Mouse (Mus musculus) lung, embryonic 15.5 days (tissue): ENCODE measurements around the gene Cldn3. TPM values are rescaled to one million over a fixed set of nuclear protein-coding genes. Genes with fewer than 3 reads are reported as not detected.
A peak's percentile ranks its signal among the peaks of the same experiment; 100 is the strongest.
"Not testable (repeated sequence)": the region's sequence is repeated elsewhere in the genome, so short reads cannot be mapped to it uniquely, and the experiment has no call there.

Experiments used
- ATAC-seq: fragments of 200-750 bp; cut with Nextera tagmentation; 2 replicates; pipeline ENCODE4 v1.8.0; 2017; ENCODE audit warnings: moderate number of reproducible peaks, borderline replicate concordance; ENCODE audit not compliant: low FRiP score, low TSS enrichment; ENCODE audit errors: extremely low read depth
- H3K27ac ChIP-seq: fragments of 300-500 bp; sonication (generic); 2 replicates; pipeline ENCODE4 v1.5.1; 2015; ENCODE audit warnings: moderate library complexity, mild to moderate bottlenecking, inconsistent platforms
- H3K27me3 ChIP-seq: fragments of 300-500 bp; sonication (generic); 2 replicates; pipeline ENCODE4 v1.6.1; 2015; ENCODE audit warnings: inconsistent platforms
- H3K36me3 ChIP-seq: fragments of 300-500 bp; sonication (generic); 2 replicates; pipeline ENCODE4 v1.6.1; 2015; ENCODE audit warnings: inconsistent platforms
- H3K4me1 ChIP-seq: fragments of 300-500 bp; sonication (generic); 2 replicates; pipeline ENCODE4 v1.6.1; 2015; ENCODE audit warnings: inconsistent platforms
- H3K4me2 ChIP-seq: fragments of 300-500 bp; sonication (generic); 2 replicates; pipeline ENCODE4 v1.6.1; 2015; ENCODE audit warnings: inconsistent platforms, mild to moderate bottlenecking, moderate library complexity
- H3K4me3 ChIP-seq: fragments of 300-500 bp; sonication (generic); 2 replicates; pipeline ENCODE4 v1.5.1; 2015; ENCODE audit warnings: mild to moderate bottlenecking, inconsistent platforms
- H3K9ac ChIP-seq: fragments of 300-500 bp; sonication (generic); 2 replicates; pipeline ENCODE4 v1.6.1; 2015; ENCODE audit warnings: inconsistent platforms
- H3K9me3 ChIP-seq: fragments of 300-500 bp; sonication (generic); 2 replicates; pipeline ENCODE4 v1.6.1; 2016; ENCODE audit warnings: inconsistent platforms
- WGBS: fragments of 180-500 bp; shearing (Covaris S2); methylation state at CpG from one replicate; pipeline ENCODE4 v1.1.7; 2015; 5-methylcytosine and 5-hydroxymethylcytosine counted together
- polyA plus RNA-seq: library from polyadenylated mRNA; unstranded; fragments of >200 nt; fragmentation: Nextera tagmentation; extraction: Ambion mirVana; gene quantifications from 2 replicates; pipeline ENCODE4 v1.2.1, GENCODE M21; 2015

Gene Cldn3
- polyA plus RNA-seq, 1 experiment from 2014 or later, result 259 TPM

DNA sequence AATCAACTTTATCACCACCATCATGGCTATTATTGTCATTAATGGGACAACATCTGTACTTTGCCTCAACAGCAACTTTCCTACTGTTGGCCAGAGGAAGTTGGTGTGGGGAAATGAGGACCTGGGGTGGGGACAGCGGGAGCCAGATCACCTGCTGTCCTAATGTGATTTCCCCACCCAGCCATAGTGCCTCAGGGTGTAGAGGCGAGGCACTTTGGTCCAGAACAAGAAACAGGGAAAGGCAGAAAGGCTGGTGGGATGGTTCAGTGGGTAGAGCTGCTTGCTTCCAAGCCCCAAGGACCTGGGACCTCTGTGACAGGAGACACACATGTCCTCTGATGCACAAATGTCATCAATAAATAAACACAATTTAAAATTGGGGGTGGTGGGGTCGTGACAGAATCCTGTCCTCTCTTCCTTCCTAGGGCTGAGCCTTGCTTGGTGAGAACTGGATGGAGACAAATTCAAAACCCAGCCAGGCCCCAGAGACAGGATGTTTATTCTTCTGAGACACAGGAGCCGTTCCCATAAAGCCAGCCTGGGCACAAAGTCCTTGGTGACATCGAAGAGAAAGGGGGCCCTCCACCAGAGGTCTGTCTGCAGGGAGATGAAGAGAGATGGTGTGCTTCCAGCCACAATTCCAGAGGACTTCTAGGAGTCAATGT is 38.5 kb upstream of the Cldn3 start:
- no peak for ATAC-seq
- peak overlapping the region; percentile 92 for H3K27ac ChIP-seq

DNA sequence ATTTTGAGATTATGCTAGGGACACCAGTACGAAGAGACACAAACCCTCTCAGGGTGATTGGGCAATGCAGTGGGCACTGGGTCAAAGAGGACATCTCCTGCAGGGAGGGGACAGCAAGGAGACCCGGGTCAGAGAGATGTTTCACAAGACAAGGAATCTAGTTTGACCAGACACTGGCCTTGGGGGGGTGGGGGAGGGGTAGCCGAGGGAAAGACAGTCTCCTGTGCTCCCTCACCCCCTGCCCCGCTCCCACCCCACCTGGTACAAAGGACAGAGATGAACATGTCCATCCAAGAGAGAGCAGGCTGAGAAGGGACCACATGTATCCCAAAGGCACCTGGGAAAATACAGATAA is 38.0 kb upstream of the Cldn3 start:
- WGBS, result 35% methylated on average over 4 of the region's 4 CpGs
- Histone ChIP-seq H3K9me3 (no peaks in the 10 kb centered on the region), H3K9ac (no peak overlapping the region), H3K4me3 (no peak overlapping the region), H3K27me3 (peaks cover 18% of the 10 kb centered on the region), H3K27ac (peak overlapping the region; percentile 92), H3K4me2 (no peak overlapping the region), H3K36me3 (no peaks in the 10 kb centered on the region), H3K4me1 (peaks cover 33% of the 10 kb centered on the region)
- ATAC-seq, result no peak

More for the DNA sequence above, 38.5 kb upstream of the Cldn3 start:
- H3K36me3 ChIP-seq, result no peaks in the 10 kb centered on the region
- 27% methylated on average over 5 of the region's 5 CpGs for WGBS
- peaks cover 18% of the 10 kb centered on the region for H3K27me3 ChIP-seq
- peak overlapping the region; percentile 48; the same call in 1 of the 2 replicates for H3K4me3 ChIP-seq
- no peaks in the 10 kb centered on the region for H3K9me3 ChIP-seq
- H3K4me1 ChIP-seq, result peaks cover 33% of the 10 kb centered on the region
- H3K4me2 ChIP-seq, result peak overlapping the region; percentile 51
- H3K9ac ChIP-seq, result no peak overlapping the region

DNA sequence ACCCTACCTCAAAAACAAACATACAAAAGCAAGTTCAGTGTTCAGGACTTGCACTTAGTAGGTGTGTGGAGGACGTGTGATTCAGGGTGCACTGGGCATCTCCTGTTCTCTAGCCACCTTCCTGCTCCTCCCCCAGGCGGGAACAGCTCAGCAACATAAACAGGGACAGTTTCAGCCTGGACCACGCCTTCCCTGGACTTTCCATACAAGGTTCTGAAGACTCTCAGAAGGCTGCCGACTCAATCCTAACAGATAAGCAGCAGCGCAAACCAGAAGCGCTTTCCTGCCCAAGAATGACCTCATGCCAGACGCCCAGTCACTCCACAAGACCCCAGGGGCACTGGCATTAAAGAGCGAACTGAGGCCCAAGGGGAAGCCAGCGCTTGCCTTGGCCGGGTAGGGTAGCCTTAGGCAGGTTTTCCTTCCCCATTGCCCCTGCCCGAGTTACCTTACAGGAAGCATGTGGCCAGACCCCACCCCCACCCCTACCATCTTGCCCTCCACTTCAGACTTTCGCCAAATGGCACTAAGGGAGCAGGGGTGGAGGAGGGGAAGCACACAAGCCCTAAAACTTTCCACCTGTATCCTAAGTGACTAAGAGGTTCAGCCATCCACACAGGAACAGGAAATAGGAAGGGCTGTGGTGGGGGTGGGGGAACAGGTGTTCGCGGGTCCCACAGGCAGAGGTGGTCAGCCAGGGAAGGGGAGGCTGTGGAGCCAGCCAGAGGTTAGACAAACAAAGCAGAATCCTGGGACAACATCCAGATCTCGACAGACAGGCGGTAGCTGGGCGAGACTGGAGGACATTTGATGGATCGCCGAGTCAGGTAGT is 34.7 kb upstream of the Cldn3 start:
- Histone ChIP-seq H3K27ac (peak overlapping the region; percentile 82), H3K27me3 (peaks cover 7% of the 10 kb centered on the region), H3K36me3 (no peaks in the 10 kb centered on the region), H3K9ac (no peak overlapping the region), H3K4me3 (peak overlapping the region; percentile 4; the same call in 1 of the 2 replicates), H3K4me2 (peak overlapping the region; percentile 40), H3K4me1 (peaks cover 38% of the 10 kb centered on the region), H3K9me3 (no peaks in the 10 kb centered on the region)
- no peak for ATAC-seq
- WGBS, result 7% methylated on average over 19 of the region's 19 CpGs

DNA sequence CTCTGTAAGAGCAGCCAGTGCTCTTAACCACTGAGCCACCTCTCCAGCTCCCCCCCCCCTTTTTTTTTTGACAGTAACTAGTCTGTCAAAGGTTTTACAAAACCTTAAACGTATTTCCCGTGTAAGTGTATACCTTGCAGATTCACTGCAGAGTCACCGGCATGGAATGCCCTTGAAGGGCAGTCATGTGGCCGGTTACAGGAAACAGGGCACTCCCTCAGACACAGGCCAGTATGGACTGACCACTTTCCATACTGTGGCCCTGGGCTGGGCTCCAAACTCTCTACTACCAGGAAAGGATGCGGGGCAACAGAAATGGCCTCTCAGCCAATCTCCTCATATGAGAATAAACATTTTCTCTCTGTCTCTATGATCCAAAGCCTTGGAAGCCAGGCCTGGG is 30.5 kb upstream of the Cldn3 start:
- Histone ChIP-seq H3K27me3 (no peaks in the 10 kb centered on the region), H3K4me1 (peaks cover 22% of the 10 kb centered on the region), H3K4me3 (no peak overlapping the region), H3K9ac (no peak overlapping the region), H3K36me3 (no peaks in the 10 kb centered on the region), H3K9me3 (no peaks in the 10 kb centered on the region), H3K27ac (no peak overlapping the region), H3K4me2 (no peak overlapping the region)
- 60% methylated on average over 5 of the region's 5 CpGs for WGBS
- no peak for ATAC-seq

DNA sequence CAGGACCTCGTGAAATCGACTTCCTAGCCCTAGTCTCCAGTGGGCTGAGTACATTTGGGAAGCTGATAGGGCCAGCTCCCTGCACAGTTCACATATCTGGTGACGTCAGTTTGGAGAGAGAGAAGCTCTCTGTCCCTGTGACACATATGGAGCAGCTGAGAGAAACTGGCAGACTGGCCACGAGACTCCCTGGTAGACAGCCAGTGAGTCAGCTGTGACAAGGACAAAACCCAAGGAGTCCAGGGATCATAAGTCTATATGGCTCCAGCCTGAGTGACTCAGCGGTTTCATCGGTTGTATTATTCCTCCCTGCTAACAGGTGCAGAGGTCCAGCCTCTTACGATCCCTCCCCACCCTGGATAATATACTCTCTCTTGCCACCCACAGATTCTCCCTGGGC is 26.9 kb upstream of the Cldn3 start:
- H3K9me3 ChIP-seq, result no peaks in the 10 kb centered on the region
- no peak overlapping the region for H3K4me3 ChIP-seq
- H3K27me3 ChIP-seq, result no peaks in the 10 kb centered on the region
- no peak overlapping the region for H3K4me2 ChIP-seq
- H3K4me1 ChIP-seq, result peaks cover 17% of the 10 kb centered on the region
- ATAC-seq, result no peak
- H3K36me3 ChIP-seq, result no peaks in the 10 kb centered on the region
- H3K9ac ChIP-seq, result no peak overlapping the region
- no peak overlapping the region for H3K27ac ChIP-seq
- WGBS, result 57% methylated on average over 7 of the region's 7 CpGs

DNA sequence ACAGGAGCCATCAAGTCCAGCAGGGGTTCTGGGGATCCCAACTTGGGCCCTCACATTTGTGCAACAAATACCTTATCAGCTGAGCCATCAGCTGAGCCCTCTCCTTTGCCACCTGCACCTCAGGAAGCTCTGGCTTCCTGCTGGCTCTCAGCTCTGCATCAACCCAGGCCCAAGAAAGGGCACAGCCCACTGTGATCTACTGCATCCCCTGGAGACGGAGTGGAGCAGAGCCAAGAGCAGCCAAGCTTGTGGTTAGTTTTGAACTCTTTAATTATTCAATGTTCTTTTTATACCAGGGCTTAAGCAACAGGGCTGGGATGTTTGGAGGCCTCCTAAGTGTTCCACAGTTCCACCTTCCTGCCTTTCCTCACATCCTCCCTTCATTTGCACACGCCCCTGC is 25.6 kb upstream of the Cldn3 start:
- Histone ChIP-seq H3K36me3 (no peaks in the 10 kb centered on the region), H3K9ac (no peak overlapping the region), H3K9me3 (no peaks in the 10 kb centered on the region), H3K27ac (no peak overlapping the region), H3K4me1 (peaks cover 14% of the 10 kb centered on the region), H3K4me2 (no peak overlapping the region), H3K4me3 (no peak overlapping the region), H3K27me3 (no peaks in the 10 kb centered on the region)
- no peak for ATAC-seq
- WGBS, result 58% methylated on average over 2 of the region's 2 CpGs

DNA sequence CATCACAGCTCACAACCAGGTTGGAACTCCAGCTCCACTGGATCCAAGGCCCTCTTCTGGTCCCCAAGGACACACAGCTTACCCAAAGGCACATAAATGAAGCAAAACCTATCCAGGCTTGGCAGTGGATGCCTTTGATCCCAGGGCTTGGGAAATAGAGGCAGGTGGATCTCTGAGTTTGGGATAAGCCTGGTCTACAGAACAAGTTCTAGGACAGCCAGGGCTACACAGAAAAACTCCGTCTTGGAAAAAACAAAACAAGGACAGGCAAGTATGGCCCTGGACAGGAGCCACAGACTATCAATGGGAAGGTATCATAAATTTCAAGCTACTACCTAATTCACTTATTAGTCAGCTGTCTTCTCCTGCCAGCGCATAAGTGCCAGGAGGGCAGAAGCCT is 24.5 kb upstream of the Cldn3 start:
- Histone ChIP-seq H3K4me2 (no peak overlapping the region), H3K27ac (no peak overlapping the region), H3K36me3 (no peaks in the 10 kb centered on the region), H3K27me3 (no peaks in the 10 kb centered on the region), H3K4me1 (peaks cover 21% of the 10 kb centered on the region), H3K4me3 (no peak overlapping the region), H3K9me3 (no peaks in the 10 kb centered on the region), H3K9ac (no peak overlapping the region)
- ATAC-seq, result no peak
- 89% methylated on average over 2 of the region's 2 CpGs for WGBS

DNA sequence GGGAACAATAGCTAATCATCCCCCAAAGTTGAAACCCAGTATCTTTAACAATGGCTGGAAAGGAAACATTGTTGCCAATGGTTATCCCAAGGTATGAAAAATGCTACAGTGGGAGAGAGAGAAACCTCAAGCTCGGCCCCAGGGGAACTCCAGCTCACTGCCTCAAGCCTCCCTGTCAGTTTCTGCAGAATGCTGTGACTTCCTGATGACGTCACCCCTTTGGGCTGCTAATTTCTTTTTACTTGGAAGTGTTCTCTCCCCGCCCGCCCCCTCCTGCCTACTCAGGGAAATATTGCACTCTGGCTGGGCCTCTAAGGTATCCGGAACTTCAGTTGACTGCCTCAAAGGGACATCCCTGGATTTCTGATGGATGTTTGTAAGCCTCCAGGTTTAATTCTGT is 22.5 kb upstream of the Cldn3 start:
- Histone ChIP-seq H3K4me3 (no peak overlapping the region), H3K4me2 (no peak overlapping the region), H3K4me1 (peaks cover 35% of the 10 kb centered on the region), H3K9me3 (no peaks in the 10 kb centered on the region), H3K27ac (no peak overlapping the region), H3K27me3 (peaks cover 10% of the 10 kb centered on the region; the same call in 1 of the 2 replicates), H3K9ac (no peak overlapping the region), H3K36me3 (no peaks in the 10 kb centered on the region)
- ATAC-seq, result no peak
- 13% methylated on average over 5 of the region's 5 CpGs for WGBS

DNA sequence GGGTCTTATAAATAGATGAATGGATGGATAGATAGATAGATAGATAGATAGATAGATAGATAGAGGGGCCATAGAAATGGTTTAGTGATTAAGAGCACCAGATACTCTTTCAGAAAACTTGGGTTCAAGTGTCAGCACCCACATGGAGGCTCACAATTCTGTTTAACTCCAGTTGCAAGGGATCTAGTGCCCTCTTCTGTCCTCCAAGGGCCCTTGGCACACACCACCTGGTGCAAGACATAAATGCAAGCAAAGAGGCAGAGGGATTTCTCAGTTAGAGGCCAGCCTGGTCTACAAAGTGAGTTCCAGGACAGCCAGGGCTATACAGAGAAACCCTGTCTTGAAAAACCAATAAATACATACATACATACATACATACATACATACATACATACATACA is 21.4 kb upstream of the Cldn3 start:
- peaks cover 35% of the 10 kb centered on the region for H3K4me1 ChIP-seq
- ATAC-seq, H3K27me3 ChIP-seq, H3K27ac ChIP-seq, H3K4me2 ChIP-seq, H3K9ac ChIP-seq, H3K9me3 ChIP-seq, H3K36me3 ChIP-seq, H3K4me3 ChIP-seq: not testable (repeated sequence)

DNA sequence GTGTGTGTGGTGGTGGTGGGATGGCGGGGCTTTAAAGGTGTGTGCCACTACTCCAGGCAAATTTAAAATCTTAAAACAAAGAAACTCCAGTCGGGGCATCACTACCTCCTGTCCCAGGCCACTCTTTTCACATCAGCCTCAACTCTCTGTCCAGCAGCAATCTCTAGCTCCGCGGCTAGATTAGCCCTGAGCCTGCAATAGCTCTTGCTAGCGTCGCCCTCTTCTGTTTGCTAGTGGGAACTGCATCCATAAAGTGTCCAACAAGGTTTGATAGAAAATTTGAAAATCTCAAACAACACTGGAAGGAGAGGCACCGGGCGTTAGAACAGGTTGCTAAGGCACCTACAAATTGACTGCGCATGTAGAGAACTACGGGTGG is 20.6 kb upstream of the Cldn3 start:
- peaks cover 34% of the 10 kb centered on the region for H3K4me1 ChIP-seq
- WGBS, result 4% methylated on average over 10 of the region's 10 CpGs
- no peaks in the 10 kb centered on the region for H3K9me3 ChIP-seq
- peak overlapping the region; percentile 20 for H3K4me3 ChIP-seq
- ATAC-seq, result no peak
- H3K27ac ChIP-seq, result peak overlapping the region; percentile 88
- peaks cover 10% of the 10 kb centered on the region; the same call in 1 of the 2 replicates for H3K27me3 ChIP-seq
- no peak overlapping the region for H3K9ac ChIP-seq
- H3K4me2 ChIP-seq, result peak overlapping the region; percentile 57
- H3K36me3 ChIP-seq, result no peaks in the 10 kb centered on the region

DNA sequence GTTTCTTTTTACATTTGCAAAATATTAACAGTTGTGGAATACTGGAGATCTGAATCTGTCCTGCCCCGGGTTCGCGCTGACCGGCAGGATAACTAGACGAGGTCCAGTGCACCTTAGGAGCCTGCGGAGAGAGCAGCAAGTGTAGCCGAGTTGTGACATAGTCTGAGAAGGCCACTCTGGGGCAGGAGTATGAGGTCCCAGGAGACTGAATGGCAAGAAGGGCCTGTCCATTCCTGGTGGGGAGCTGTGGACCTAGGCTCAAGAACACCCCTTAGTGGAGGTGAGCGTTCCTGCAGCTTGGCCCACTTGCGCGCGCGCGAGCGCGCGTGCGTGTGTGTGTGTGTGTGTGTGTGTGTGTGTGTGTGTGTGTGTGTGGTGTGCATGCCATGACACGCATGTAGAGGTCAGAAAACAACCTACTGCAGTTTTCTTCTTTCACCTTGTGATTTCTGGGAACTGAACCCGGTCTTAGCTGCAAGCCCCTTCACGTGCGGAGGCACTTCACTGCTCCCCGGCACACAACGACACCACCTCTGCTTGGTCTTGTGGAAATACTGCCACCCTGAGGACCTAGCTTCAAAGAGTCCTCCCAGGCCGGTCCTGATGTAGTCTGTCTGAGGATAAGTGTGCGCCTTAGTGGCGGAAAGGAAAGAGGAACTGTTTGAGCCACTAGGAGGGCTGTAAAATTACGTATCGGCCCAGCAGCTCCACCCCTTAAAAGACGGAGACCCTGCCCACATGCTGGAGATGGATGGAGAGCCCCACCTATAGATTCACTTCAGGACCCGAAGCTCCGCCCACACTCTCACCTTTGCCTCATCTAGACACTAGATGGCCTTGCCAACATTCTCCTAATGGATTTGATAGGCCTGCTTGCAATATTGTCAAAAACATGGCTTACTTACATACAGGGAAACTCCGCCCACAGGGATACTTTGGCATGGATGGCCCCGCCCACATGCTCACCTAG is 19.9 kb upstream of the Cldn3 start:
- Histone ChIP-seq H3K9ac (0 out of 2 replicates have a peak overlapping the region, but pooled peaks have one; percentile 23), H3K4me1 (peaks cover 35% of the 10 kb centered on the region), H3K4me2 (peak overlapping the region; percentile 57), H3K27ac (peak overlapping the region; percentile 88), H3K4me3 (peak overlapping the region; percentile 20), H3K9me3 (no peaks in the 10 kb centered on the region), H3K27me3 (peaks cover 10% of the 10 kb centered on the region; the same call in 1 of the 2 replicates), H3K36me3 (no peaks in the 10 kb centered on the region)
- 5% methylated on average over 26 of the region's 33 CpGs for WGBS
- peak; percentile 75 for ATAC-seq
